Mouse (Mus musculus) embryonic fibroblast, embryonic 13.5 days (primary cell): ENCODE data around the gene Olfr1380. TPM values are rescaled to one million over a fixed set of nuclear protein-coding genes. Genes with fewer than 3 reads are reported as not detected.
A peak's percentile ranks its signal among the peaks of the same experiment; 100 is the strongest.
"Not testable (repeated sequence)": the region's sequence is repeated elsewhere in the genome, so short reads cannot be mapped to it uniquely, and the experiment has no call there.

Experiments used
- H3K27ac ChIP-seq: 2 replicates; pipeline ENCODE4 v1.5.1; 2012; ENCODE audit warnings: low read length, control low read depth, inconsistent platforms; ENCODE audit not compliant: insufficient read depth
- H3K4me1 ChIP-seq: 2 replicates; pipeline ENCODE4 v1.6.1; 2011; ENCODE audit warnings: low read length; ENCODE audit not compliant: control insufficient read depth, insufficient read depth
- H3K4me3 ChIP-seq: 2 replicates; pipeline ENCODE4 v1.5.1; 2011; ENCODE audit warnings: mild to moderate bottlenecking, control low read depth, low read length; ENCODE audit not compliant: insufficient read depth
- CTCF ChIP-seq: IDR thresholded peaks from 2 replicates; pipeline ENCODE4 v1.5.1; 2011; ENCODE audit warnings: mild to moderate bottlenecking, control low read depth, low read length, moderate library complexity, borderline replicate concordance; ENCODE audit not compliant: insufficient read depth
- POLR2A ChIP-seq: IDR thresholded peaks from 2 replicates; pipeline ENCODE4 v1.6.1; 2011; ENCODE audit warnings: low read depth, mild to moderate bottlenecking, control low read depth, low read length, moderate library complexity
- polyA plus RNA-seq: library from polyadenylated mRNA; stranded (reverse); fragments of >200 nt; gene quantifications from 2 replicates; pipeline ENCODE4 v1.2.4, GENCODE M21; 2011; ENCODE audit warnings: low read depth; ENCODE audit not compliant: missing spikeins, insufficient read length

Olfr1380 gene
- polyA plus RNA-seq, 1 experiment, result not detected

GRCm38 (mm10) chr11:49609868-49610824 is 53.5 kb downstream of the Olfr1380 start:
- H3K27ac ChIP-seq, H3K4me1 ChIP-seq: not testable (repeated sequence)
- TF ChIP-seq CTCF, result 0 out of 2 replicates have a peak, but pooled peaks have one; percentile 17
- peak overlapping the region; percentile 54 for H3K4me3 ChIP-seq

DNA sequence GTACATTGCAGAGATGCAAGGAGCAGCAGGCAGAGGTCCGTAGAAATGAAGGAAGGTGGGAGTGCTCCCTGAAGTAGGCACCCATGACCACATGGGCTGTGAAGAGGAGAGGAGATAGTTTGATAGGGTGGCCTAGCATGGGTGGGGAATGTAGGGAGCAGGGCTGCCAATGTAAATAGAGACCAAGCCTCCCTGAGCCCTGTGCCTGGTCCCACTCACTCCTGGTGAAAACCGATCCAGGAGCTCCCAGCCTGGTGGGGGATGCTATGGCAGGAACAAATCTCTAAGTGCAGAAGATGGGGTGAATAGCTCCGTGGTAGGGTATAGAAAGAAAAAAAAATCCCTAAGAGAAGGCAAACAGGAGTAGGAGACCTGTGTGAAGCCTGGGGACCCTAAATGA is 54.7 kb downstream of the Olfr1380 start:
- H3K27ac ChIP-seq, H3K4me3 ChIP-seq, H3K4me1 ChIP-seq: not testable (repeated sequence)

DNA sequence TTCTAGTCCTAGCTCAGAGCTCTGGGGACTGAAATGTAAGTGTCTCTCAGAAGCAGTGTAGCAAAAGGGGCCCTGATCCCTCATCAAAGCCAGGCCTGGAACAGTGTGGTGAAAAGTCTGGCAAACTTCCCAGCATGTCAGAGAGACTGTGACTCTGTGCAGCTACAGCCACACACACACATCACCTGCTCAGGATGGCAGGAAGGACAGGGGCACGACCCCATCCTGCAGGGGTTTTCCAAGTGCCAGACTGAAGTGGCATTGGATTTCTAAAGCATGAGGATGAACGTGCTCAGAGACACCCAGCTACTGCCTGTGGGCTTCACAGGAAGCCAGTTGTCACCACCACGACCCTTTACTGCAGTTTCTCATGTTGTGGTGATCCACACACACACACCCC is 55.5 kb downstream of the Olfr1380 start:
- no peak overlapping the region for H3K27ac ChIP-seq
- peaks cover 11% of the 10 kb centered on the region for H3K4me1 ChIP-seq
- TF ChIP-seq CTCF (no peak), POLR2A (no peak)
- no peak overlapping the region for H3K4me3 ChIP-seq

DNA sequence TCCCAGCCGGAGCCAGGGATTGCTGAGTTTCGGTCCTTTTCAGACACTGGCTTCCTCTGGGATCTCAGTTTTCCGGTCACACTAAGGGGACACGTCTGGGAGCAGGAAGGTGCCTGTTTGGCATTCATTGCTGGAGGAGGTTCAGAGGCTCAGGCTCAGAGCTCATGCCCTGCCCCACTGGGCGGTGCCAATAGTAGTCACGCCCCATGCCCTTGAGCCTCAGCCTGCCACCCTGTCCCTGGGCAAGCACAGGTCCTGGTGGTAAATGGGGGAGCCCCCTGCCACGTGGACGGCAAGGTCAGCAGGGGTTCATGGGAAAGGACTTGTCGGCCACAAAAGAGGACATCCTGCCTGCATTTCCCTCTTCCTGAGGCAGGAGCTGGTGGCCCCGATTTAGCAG is 56.7 kb downstream of the Olfr1380 start:
- TF ChIP-seq POLR2A (no peak), CTCF (no peak)
- H3K4me3 ChIP-seq, result no peak overlapping the region
- no peak overlapping the region for H3K27ac ChIP-seq
- H3K4me1 ChIP-seq, result peaks cover 12% of the 10 kb centered on the region

Other genes starting within 250 kb of the Olfr1380 start
- not detected in 2 replicates for gene Olfr1391, start 234.1 kb upstream of the Olfr1380 start, polyA plus RNA-seq
- not detected in 2 replicates for gene Olfr1390, start 221.7 kb upstream of the Olfr1380 start, polyA plus RNA-seq
- not detected in 2 replicates for gene Olfr1389, start 133.8 kb upstream of the Olfr1380 start, polyA plus RNA-seq
- not detected in 2 replicates for gene Olfr1388, start 120.3 kb upstream of the Olfr1380 start, polyA plus RNA-seq
- not detected in 2 replicates for gene Olfr1387, start 101.5 kb upstream of the Olfr1380 start, polyA plus RNA-seq
- gene Olfr1386, start 91.8 kb upstream of the Olfr1380 start, polyA plus RNA-seq, result not detected in 2 replicates
- not detected in 2 replicates for gene Olfr1385, start 67.8 kb upstream of the Olfr1380 start, polyA plus RNA-seq
- not detected in 2 replicates for gene Olfr1384, start 50.2 kb upstream of the Olfr1380 start, polyA plus RNA-seq
- gene Olfr1383, start 37.2 kb upstream of the Olfr1380 start, polyA plus RNA-seq, result not detected in 2 replicates
- gene Olfr1382, start 28.6 kb upstream of the Olfr1380 start, polyA plus RNA-seq, result not detected in 2 replicates
- not detected in 2 replicates for gene Olfr1381, start 13.4 kb upstream of the Olfr1380 start, polyA plus RNA-seq
- 2.4 and 5.4 TPM in 2 replicates for gene Flt4, start 52.4 kb downstream of the Olfr1380 start, polyA plus RNA-seq
- gene Scgb3a1, start 106.7 kb downstream of the Olfr1380 start, polyA plus RNA-seq, result not detected in 2 replicates
- 66.6 and 94.8 TPM in 2 replicates for gene Cnot6, start 155.8 kb downstream of the Olfr1380 start, polyA plus RNA-seq
- 13.9 and 14.5 TPM in 2 replicates for gene Gfpt2, start 237.3 kb downstream of the Olfr1380 start, polyA plus RNA-seq